Mouse (Mus musculus): ENCODE data around the gene Pnkp. TPM values are rescaled to one million over a fixed set of nuclear protein-coding genes. Genes with fewer than 3 reads are reported as not detected.
A peak's percentile ranks its signal among the peaks of the same experiment; 100 is the strongest.

The Pnkp gene
- polyA plus RNA-seq, 1 experiment from 2014 or later = 27.6 TPM

- peaks cover 26% of the 10 kb centered on the region for H3K36me3 ChIP-seq (ENCODE audit: control insufficient read depth, insufficient read depth, low read length)
- 93% methylated on average over 5 of the region's 5 CpGs for WGBS
- H3K27me3 ChIP-seq (ENCODE audit: control insufficient read depth, insufficient read depth, low read length) = no peaks in the 10 kb centered on the region
Measured at GRCm38 (mm10) chr7:44884637-44885036, 27.7 kb downstream of the Pnkp start.

GRCm38 (mm10) chr7:44886964-44887363 is 30.0 kb downstream of the Pnkp start:
- H3K4me1 ChIP-seq (replicated peaks; ENCODE audit: control insufficient read depth, insufficient read depth, low read length) = peaks cover 5% of the 10 kb centered on the region
- no peak overlapping the region for H3K9ac ChIP-seq (ENCODE audit: low read depth, low read length)
- H3K4me3 ChIP-seq (ENCODE audit: low read depth, low read length) = no peak overlapping the region
- no peak for ATAC-seq (ENCODE audit: low FRiP score)
- peaks cover 17% of the 10 kb centered on the region for H3K36me3 ChIP-seq (ENCODE audit: control insufficient read depth, insufficient read depth, low read length)
- H3K9me3 ChIP-seq (ENCODE audit: control insufficient read depth, low read length) = no peaks in the 10 kb centered on the region
- 87% methylated on average over 7 of the region's 7 CpGs for WGBS
- no peak for DNase-seq (ENCODE audit: low spot score)
- no peak overlapping the region for H3K27ac ChIP-seq (ENCODE audit: low read depth, low read length)
- H3K27me3 ChIP-seq (ENCODE audit: control insufficient read depth, insufficient read depth, low read length) = no peaks in the 10 kb centered on the region
- no peak overlapping the region for H3K4me2 ChIP-seq (replicated peaks; ENCODE audit: low read depth, low read length)

More at GRCm38 (mm10) chr7:44884637-44885036, 27.7 kb downstream of the Pnkp start:
- no peak overlapping the region for H3K27ac ChIP-seq (ENCODE audit: low read depth, low read length)
- no peaks in the 10 kb centered on the region for H3K4me1 ChIP-seq (replicated peaks; ENCODE audit: control insufficient read depth, insufficient read depth, low read length)
- H3K4me2 ChIP-seq (replicated peaks; ENCODE audit: low read depth, low read length) = no peak overlapping the region
- ATAC-seq (ENCODE audit: low FRiP score) = no peak
- no peaks in the 10 kb centered on the region for H3K9me3 ChIP-seq (ENCODE audit: control insufficient read depth, low read length)
- H3K4me3 ChIP-seq (ENCODE audit: low read depth, low read length) = no peak overlapping the region
- no peak for DNase-seq (ENCODE audit: low spot score)
- H3K9ac ChIP-seq (ENCODE audit: low read depth, low read length) = no peak overlapping the region

DNA sequence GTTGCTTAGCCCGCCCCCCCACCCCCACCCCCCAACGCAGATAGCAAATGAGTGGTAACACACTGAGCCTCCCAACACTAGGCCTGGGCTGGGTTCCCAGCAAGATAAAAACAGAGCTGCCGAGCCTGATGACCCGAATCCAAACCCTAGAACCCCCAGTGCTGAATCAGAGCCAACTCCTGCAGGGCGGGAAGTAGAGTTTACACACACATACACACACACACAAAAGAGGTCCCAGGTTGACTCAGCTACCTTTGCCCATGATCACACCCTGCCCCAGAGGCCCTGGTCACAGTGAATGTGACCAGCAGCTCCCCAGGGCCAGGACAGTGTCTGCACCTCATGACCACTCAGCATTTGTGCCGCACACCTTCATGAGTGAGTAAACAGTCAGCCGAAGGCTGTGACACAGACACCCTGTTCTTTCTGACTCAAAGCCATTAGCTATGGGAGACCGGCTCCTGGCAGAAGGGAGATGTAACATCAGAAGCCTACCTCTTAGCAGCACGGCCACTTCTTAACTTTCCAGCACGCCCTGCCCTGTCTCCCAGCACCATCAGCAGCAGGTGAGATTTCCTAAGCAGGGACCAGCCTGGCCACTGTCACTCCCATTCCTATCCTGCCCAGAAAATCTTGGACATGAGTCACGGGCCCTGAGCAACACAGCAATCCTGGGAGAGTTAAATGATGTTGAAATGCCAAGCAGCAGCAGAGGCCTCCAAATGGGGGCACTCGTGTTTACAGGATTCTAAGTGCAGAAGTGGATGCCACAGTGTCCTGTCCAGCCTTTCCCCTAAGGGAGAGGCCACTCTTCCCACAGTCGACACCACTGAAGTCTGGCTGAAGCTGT is 31.5 kb downstream of the Pnkp start:
- Histone ChIP-seq H3K27me3 (ENCODE audit: control insufficient read depth, insufficient read depth, low read length) (no peaks in the 10 kb centered on the region), H3K36me3 (ENCODE audit: control insufficient read depth, insufficient read depth, low read length) (peaks cover 14% of the 10 kb centered on the region), H3K4me2 (replicated peaks; ENCODE audit: low read depth, low read length) (no peak overlapping the region), H3K9ac (ENCODE audit: low read depth, low read length) (no peak overlapping the region), H3K27ac (ENCODE audit: low read depth, low read length) (no peak overlapping the region), H3K9me3 (ENCODE audit: control insufficient read depth, low read length) (no peaks in the 10 kb centered on the region), H3K4me1 (replicated peaks; ENCODE audit: control insufficient read depth, insufficient read depth, low read length) (peaks cover 5% of the 10 kb centered on the region), H3K4me3 (ENCODE audit: low read depth, low read length) (no peak overlapping the region)
- 94% methylated on average over 13 of the region's 13 CpGs for WGBS
- no peak for ATAC-seq (ENCODE audit: low FRiP score)
- no peak for DNase-seq (ENCODE audit: low spot score)

- Histone ChIP-seq H3K9ac (ENCODE audit: low read depth, low read length) (no peak overlapping the region), H3K9me3 (ENCODE audit: control insufficient read depth, low read length) (no peaks in the 10 kb centered on the region), H3K27me3 (ENCODE audit: control insufficient read depth, insufficient read depth, low read length) (no peaks in the 10 kb centered on the region), H3K4me3 (ENCODE audit: low read depth, low read length) (no peak overlapping the region), H3K27ac (ENCODE audit: low read depth, low read length) (no peak overlapping the region), H3K4me1 (replicated peaks; ENCODE audit: control insufficient read depth, insufficient read depth, low read length) (peaks cover 5% of the 10 kb centered on the region), H3K4me2 (replicated peaks; ENCODE audit: low read depth, low read length) (0 out of 2 replicates have a peak overlapping the region, but pooled peaks have one; percentile 12), H3K36me3 (ENCODE audit: control insufficient read depth, insufficient read depth, low read length) (peaks cover 6% of the 10 kb centered on the region; the same call in 1 of the 2 replicates)
- no peak for DNase-seq (ENCODE audit: low spot score)
- WGBS = 94% methylated on average over 6 of the region's 7 CpGs
- no peak for ATAC-seq (ENCODE audit: low FRiP score)
Measured at GRCm38 (mm10) chr7:44890180-44890579, 33.2 kb downstream of the Pnkp start.

GRCm38 (mm10) chr7:44890737-44891136 is 33.8 kb downstream of the Pnkp start:
- H3K27ac ChIP-seq (ENCODE audit: low read depth, low read length) = no peak overlapping the region
- no peak overlapping the region; the same call in 1 of the 2 replicates for H3K9ac ChIP-seq (ENCODE audit: low read depth, low read length)
- H3K4me1 ChIP-seq (replicated peaks; ENCODE audit: control insufficient read depth, insufficient read depth, low read length) = peaks cover 5% of the 10 kb centered on the region
- no peak for DNase-seq (ENCODE audit: low spot score)
- H3K4me3 ChIP-seq (ENCODE audit: low read depth, low read length) = peak overlapping the region; percentile 94; the same call in 1 of the 2 replicates
- peak overlapping the region; percentile 87 for H3K4me2 ChIP-seq (replicated peaks; ENCODE audit: low read depth, low read length)
- no peak for ATAC-seq (ENCODE audit: low FRiP score)
- no peaks in the 10 kb centered on the region for H3K9me3 ChIP-seq (ENCODE audit: control insufficient read depth, low read length)
- 85% methylated on average over 4 of the region's 4 CpGs for WGBS
- H3K27me3 ChIP-seq (ENCODE audit: control insufficient read depth, insufficient read depth, low read length) = no peaks in the 10 kb centered on the region
- H3K36me3 ChIP-seq (ENCODE audit: control insufficient read depth, insufficient read depth, low read length) = peaks cover 5% of the 10 kb centered on the region; the same call in 1 of the 2 replicates

GRCm38 (mm10) chr7:44891611-44892010 is 34.7 kb downstream of the Pnkp start:
- H3K4me1 ChIP-seq (replicated peaks; ENCODE audit: control insufficient read depth, insufficient read depth, low read length) = peaks cover 5% of the 10 kb centered on the region
- 23% methylated on average over 6 of the region's 6 CpGs for WGBS

DNA sequence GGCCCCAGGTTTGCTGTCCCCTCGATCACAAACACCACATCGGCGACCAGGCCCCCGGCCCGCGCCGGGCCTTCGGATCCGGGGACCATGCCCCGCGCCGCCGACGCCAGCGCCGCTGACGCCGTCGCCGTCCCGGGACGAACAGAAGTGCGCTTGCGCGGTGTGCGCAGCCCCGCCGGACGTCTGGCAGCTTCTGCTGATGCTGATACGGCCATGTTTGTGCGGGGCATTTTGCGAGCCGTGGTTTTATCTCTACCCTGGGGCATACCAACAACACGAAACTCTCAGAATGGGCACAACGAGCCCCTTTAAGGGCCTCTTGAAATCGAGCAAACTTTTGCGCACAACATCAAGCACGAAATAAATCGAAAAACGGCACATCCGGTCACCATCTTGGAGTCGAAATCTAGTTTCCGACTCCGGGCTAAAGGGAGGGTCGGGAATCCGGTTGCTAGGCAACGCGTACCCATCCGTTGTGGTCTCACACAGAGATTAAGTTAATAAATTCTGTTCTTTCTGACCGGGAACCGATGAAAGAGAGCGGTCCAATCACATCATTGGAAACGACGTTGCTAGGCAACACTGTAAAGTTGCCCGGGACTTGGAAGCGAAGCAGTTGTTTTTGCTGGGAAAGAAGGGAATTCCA is 35.5 kb downstream of the Pnkp start, which contains the start of gene Med25:
Gene Med25 (minus strand): TSS at position 437 of the 646 bp plus-strand sequence.
- peak within 1 kb of the TSS; percentile 91 for H3K27ac ChIP-seq (ENCODE audit: low read depth, low read length)
- DNase-seq (ENCODE audit: low spot score) = peak; percentile 95
- H3K9me3 ChIP-seq (ENCODE audit: control insufficient read depth, low read length) = no peaks in the 10 kb centered on the region
- no peaks in the 10 kb centered on the region for H3K27me3 ChIP-seq (ENCODE audit: control insufficient read depth, insufficient read depth, low read length)
- H3K9ac ChIP-seq (ENCODE audit: low read depth, low read length) = peak within 1 kb of the TSS; percentile 94
- H3K4me1 ChIP-seq (replicated peaks; ENCODE audit: control insufficient read depth, insufficient read depth, low read length) = peaks cover 7% of the 10 kb centered on the region
- peak within 1 kb of the TSS; percentile 87 for H3K4me2 ChIP-seq (replicated peaks; ENCODE audit: low read depth, low read length)
- peaks cover 2% of the 10 kb centered on the region; the same call in 1 of the 2 replicates for H3K36me3 ChIP-seq (ENCODE audit: control insufficient read depth, insufficient read depth, low read length)
- peak; percentile 79 for ATAC-seq (ENCODE audit: low FRiP score)
- under 1% methylated on average over 56 of the region's 56 CpGs for WGBS
- H3K4me3 ChIP-seq (ENCODE audit: low read depth, low read length) = peak within 1 kb of the TSS; percentile 94

More at GRCm38 (mm10) chr7:44891611-44892010, 34.7 kb downstream of the Pnkp start:
- Histone ChIP-seq H3K36me3 (ENCODE audit: control insufficient read depth, insufficient read depth, low read length) (peaks cover 2% of the 10 kb centered on the region; the same call in 1 of the 2 replicates), H3K27ac (ENCODE audit: low read depth, low read length) (peak overlapping the region; percentile 91; the same call in 1 of the 2 replicates), H3K4me2 (replicated peaks; ENCODE audit: low read depth, low read length) (peak overlapping the region; percentile 87), H3K27me3 (ENCODE audit: control insufficient read depth, insufficient read depth, low read length) (no peaks in the 10 kb centered on the region), H3K4me3 (ENCODE audit: low read depth, low read length) (peak overlapping the region; percentile 94), H3K9ac (ENCODE audit: low read depth, low read length) (peak overlapping the region; percentile 94), H3K9me3 (ENCODE audit: control insufficient read depth, low read length) (no peaks in the 10 kb centered on the region)
- ATAC-seq (ENCODE audit: low FRiP score) (no peak), DNase-seq (ENCODE audit: low spot score) (peak; percentile 27)

DNA sequence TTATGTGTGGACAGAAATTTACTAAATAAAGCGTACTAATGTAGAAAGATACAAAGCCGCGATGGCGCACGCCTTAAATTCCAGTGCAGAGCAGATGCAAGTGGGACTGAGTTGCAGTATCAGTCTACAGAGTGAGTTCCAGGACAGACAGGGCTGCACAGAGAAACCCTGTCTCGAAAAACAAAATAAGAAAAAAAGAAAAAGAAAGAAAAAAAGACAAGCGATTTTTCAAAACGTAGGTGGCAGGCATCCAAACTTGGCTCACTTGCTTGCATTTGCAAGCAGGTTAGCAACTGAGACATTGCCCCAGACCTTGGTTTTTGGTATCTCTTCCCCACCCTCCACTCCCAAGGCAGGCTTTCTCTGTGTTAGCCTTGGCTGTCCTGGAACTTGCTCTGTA is 36.3 kb downstream of the Pnkp start:
- Histone ChIP-seq H3K27ac (ENCODE audit: low read depth, low read length) (peak overlapping the region; percentile 58), H3K36me3 (ENCODE audit: control insufficient read depth, insufficient read depth, low read length) (peaks cover 2% of the 10 kb centered on the region; the same call in 1 of the 2 replicates), H3K9me3 (ENCODE audit: control insufficient read depth, low read length) (no peaks in the 10 kb centered on the region), H3K27me3 (ENCODE audit: control insufficient read depth, insufficient read depth, low read length) (no peaks in the 10 kb centered on the region), H3K4me2 (replicated peaks; ENCODE audit: low read depth, low read length) (no peak overlapping the region), H3K4me3 (ENCODE audit: low read depth, low read length) (no peak overlapping the region; the same call in 1 of the 2 replicates), H3K4me1 (replicated peaks; ENCODE audit: control insufficient read depth, insufficient read depth, low read length) (peaks cover 7% of the 10 kb centered on the region), H3K9ac (ENCODE audit: low read depth, low read length) (no peak overlapping the region)
- no peak for ATAC-seq (ENCODE audit: low FRiP score)
- WGBS = 18% methylated on average over 8 of the region's 8 CpGs
- DNase-seq (ENCODE audit: low spot score) = no peak

All from hindbrain, embryonic 11.5 days (tissue).